Mouse (Mus musculus) megakaryocyte, adult 5-6 weeks (primary cell): Measurements from ENCODE around the gene Olfr1252. TPM values are rescaled to one million over a fixed set of nuclear protein-coding genes. Genes with fewer than 3 reads are reported as not detected.

Experiments used
- ATAC-seq: 2 replicates; pipeline ENCODE4 v1.8.0; 2016; ENCODE audit warnings: mild to moderate bottlenecking, inconsistent platforms; ENCODE audit not compliant: poor library complexity, severe bottlenecking
- total RNA-seq, 2 experiments: library from RNA; stranded (forward) in 1 of 2; stranded (reverse) in 1 of 2; fragments of 153-499, 151-499 nt in 1 of 2; fragments of 221-1000, 200-1000 nt in 1 of 2; gene quantifications; 2 replicates each; pipeline versions ENCODE4 v1.2.3 to v1.2.4; 2015 to 2017

Gene Olfr1252
- total RNA-seq (2015) (not detected in 2 replicates), total RNA-seq (2017) (not detected in 2 replicates)

- ATAC-seq: no peak
These were observed at the start of gene Olfr1252 for GRCm38 (mm10) chr2:89724912-89725311. TSS of gene Olfr1252 (minus strand) at chr2:89725012.

GRCm38 (mm10) chr2:89756990-89757389 lies 32.2 kb upstream of the Olfr1252 start, which contains the start of gene Olfr1253:
TSS of gene Olfr1253 (minus strand) at chr2:89757090.
- no peak for ATAC-seq

- ATAC-seq: no peak
These were observed 32.8 kb downstream of the Olfr1252 start for GRCm38 (mm10) chr2:89691980-89692379.

- ATAC-seq: no peak
These were observed 53.0 kb downstream of the Olfr1252 start, which contains the start of gene Olfr1251 for GRCm38 (mm10) chr2:89671836-89672235. TSS of gene Olfr1251 (minus strand) at chr2:89671936.

Other genes with a start within 250 kb of the Olfr1252 start
- not detected in 2 replicates for gene Olfr1241, start 237.9 kb downstream of the Olfr1252 start, total RNA-seq (2015)
- gene Olfr1241, start 237.9 kb downstream of the Olfr1252 start, total RNA-seq (2017): not detected in 2 replicates
- gene Olfr1242, start 226.7 kb downstream of the Olfr1252 start, total RNA-seq (2015): not detected in 2 replicates
- not detected in 2 replicates for gene Olfr1242, start 226.7 kb downstream of the Olfr1252 start, total RNA-seq (2017)
- gene Olfr1243, start 193.5 kb downstream of the Olfr1252 start, total RNA-seq (2015): not detected in 2 replicates
- not detected in 2 replicates for gene Olfr1243, start 193.5 kb downstream of the Olfr1252 start, total RNA-seq (2017)
- not detected in 2 replicates for gene Olfr1245, start 146.6 kb downstream of the Olfr1252 start, total RNA-seq (2015)
- not detected in 2 replicates for gene Olfr1245, start 146.6 kb downstream of the Olfr1252 start, total RNA-seq (2017)
- gene Olfr1246, start 131.9 kb downstream of the Olfr1252 start, total RNA-seq (2015): not detected in 2 replicates
- gene Olfr1246, start 131.9 kb downstream of the Olfr1252 start, total RNA-seq (2017): not detected in 2 replicates
- not detected in 2 replicates for gene Olfr1247, start 110.9 kb downstream of the Olfr1252 start, total RNA-seq (2015)
- gene Olfr1247, start 110.9 kb downstream of the Olfr1252 start, total RNA-seq (2017): not detected in 2 replicates
- not detected in 2 replicates for gene Olfr1248, start 106.8 kb downstream of the Olfr1252 start, total RNA-seq (2015)
- gene Olfr1248, start 106.8 kb downstream of the Olfr1252 start, total RNA-seq (2017): not detected in 2 replicates
- not detected in 2 replicates for gene Olfr1249, start 90.0 kb downstream of the Olfr1252 start, total RNA-seq (2015)
- gene Olfr1249, start 90.0 kb downstream of the Olfr1252 start, total RNA-seq (2017): not detected in 2 replicates
- gene Olfr1250, start 63.5 kb downstream of the Olfr1252 start, total RNA-seq (2015): not detected in 2 replicates
- not detected in 2 replicates for gene Olfr1250, start 63.5 kb downstream of the Olfr1252 start, total RNA-seq (2017)
- gene Olfr1251, start 53.1 kb downstream of the Olfr1252 start, total RNA-seq (2015): not detected in 2 replicates
- gene Olfr1251, start 53.1 kb downstream of the Olfr1252 start, total RNA-seq (2017): not detected in 2 replicates
- not detected in 2 replicates for gene Olfr1253, start 32.1 kb upstream of the Olfr1252 start, total RNA-seq (2015)
- not detected in 2 replicates for gene Olfr1253, start 32.1 kb upstream of the Olfr1252 start, total RNA-seq (2017)
- not detected in 2 replicates for gene Olfr1254, start 68.6 kb upstream of the Olfr1252 start, total RNA-seq (2015)
- not detected in 2 replicates for gene Olfr1254, start 68.6 kb upstream of the Olfr1252 start, total RNA-seq (2017)
- gene Olfr1255, start 87.0 kb upstream of the Olfr1252 start, total RNA-seq (2015): not detected in 2 replicates
- not detected in 2 replicates for gene Olfr1255, start 87.0 kb upstream of the Olfr1252 start, total RNA-seq (2017)
- gene Olfr1256, start 116.5 kb upstream of the Olfr1252 start, total RNA-seq (2015): not detected in 2 replicates
- gene Olfr1256, start 116.5 kb upstream of the Olfr1252 start, total RNA-seq (2017): not detected in 2 replicates
- gene Olfr48, start 123.2 kb upstream of the Olfr1252 start, total RNA-seq (2015): not detected in 2 replicates
- not detected in 2 replicates for gene Olfr48, start 123.2 kb upstream of the Olfr1252 start, total RNA-seq (2017)
- not detected in 2 replicates for gene Olfr1257, start 153.4 kb upstream of the Olfr1252 start, total RNA-seq (2015)
- gene Olfr1257, start 153.4 kb upstream of the Olfr1252 start, total RNA-seq (2017): not detected in 2 replicates
- gene Olfr1258, start 202.3 kb upstream of the Olfr1252 start, total RNA-seq (2015): not detected in 2 replicates
- not detected in 2 replicates for gene Olfr1258, start 202.3 kb upstream of the Olfr1252 start, total RNA-seq (2017)
- gene Olfr1259, start 223.7 kb upstream of the Olfr1252 start, total RNA-seq (2015): not detected in 2 replicates
- 0.04 TPM in 1 of 2 replicates, not detected in the other for gene Olfr1259, start 223.7 kb upstream of the Olfr1252 start, total RNA-seq (2017)
- gene Olfr1260, start 249.3 kb upstream of the Olfr1252 start, total RNA-seq (2015): not detected in 2 replicates
- gene Olfr1260, start 249.3 kb upstream of the Olfr1252 start, total RNA-seq (2017): not detected in 2 replicates